Mouse (Mus musculus): ENCODE results near the gene Marcksl1.
A peak's percentile ranks its signal among the peaks of the same experiment; 100 is the strongest.

GRCm38 (mm10) chr4:129542592-129543141 lies 29.3 kb downstream of the Marcksl1 start, which contains the start of gene Hdac1:
- peak; percentile 70 for TF ChIP-seq POLR2A (IDR thresholded peaks at IDR 0.05; ENCODE audit: control insufficient read depth, low read depth, low read length)
- TF ChIP-seq CTCF (IDR thresholded peaks at IDR 0.05; ENCODE audit: control insufficient read depth, insufficient read depth, insufficient replicate concordance, low read depth, low read length) = no peak

Data from testis, adult 2 months (tissue).